Mouse (Mus musculus): ENCODE data around the gene Hif3a.

- TF ChIP-seq CTCF (IDR thresholded peaks at IDR 0.05; ENCODE audit: insufficient read depth, low read length) (no peak), POLR2A (IDR thresholded peaks at IDR 0.05; ENCODE audit: borderline replicate concordance, extremely low read depth, low read depth, low read length) (peak; percentile 43; the same call in 1 of the 2 replicates)
Observed at GRCm38 (mm10) chr7:17024141-17024540, 38.1 kb downstream of the Hif3a start.

Data from lung, adult 2 months (tissue).